Mouse (Mus musculus) liver, postnatal 0 days (tissue): Measurements from ENCODE around the gene Wdr18.

Experiments
- CTCF ChIP-seq: sonication (generic); IDR thresholded peaks from 2 replicates; pipeline ENCODE4 v1.5.1; 2016; ENCODE audit warnings: antibody characterized with exemption, low read depth
- EP300 ChIP-seq: IDR thresholded peaks from 2 replicates; pipeline ENCODE4 v1.6.1; 2016; ENCODE audit warnings: antibody characterized with exemption, low read depth, mild to moderate bottlenecking

DNA sequence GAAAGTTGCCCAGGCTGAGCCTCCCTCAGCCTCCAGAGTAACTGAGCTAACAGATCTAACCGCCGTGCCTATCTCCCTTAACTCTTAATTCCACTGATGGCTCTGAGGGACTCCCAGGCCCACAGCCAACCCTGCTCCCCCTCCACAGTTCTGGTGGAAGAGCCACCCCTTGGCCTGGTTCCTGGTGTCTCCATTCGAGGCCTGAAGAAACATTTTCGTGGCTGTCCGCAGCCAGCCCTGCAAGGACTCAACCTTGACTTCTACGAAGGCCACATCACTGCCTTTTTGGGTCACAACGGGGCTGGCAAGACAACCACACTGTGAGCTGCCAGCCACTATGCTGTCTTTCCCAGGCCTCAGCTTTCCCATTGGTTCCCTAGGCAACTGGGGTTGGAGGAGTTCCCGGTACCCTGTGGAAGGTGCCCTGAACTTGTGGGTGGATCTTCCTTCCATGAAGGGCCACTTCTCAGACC is 44.3 kb downstream of the Wdr18 start:
- no peak for TF ChIP-seq EP300
- TF ChIP-seq CTCF = no peak
